Mouse (Mus musculus): ENCODE results near the gene Gm20388. TPM values are rescaled to one million over a fixed set of nuclear protein-coding genes. Genes with fewer than 3 reads are reported as not detected.
A peak's percentile ranks its signal among the peaks of the same experiment; 100 is the strongest.

Gm20388 gene
- polyA plus RNA-seq, 1 experiment: 49.7 TPM

GRCm38 (mm10) chr8:120502428-120502827, 591.8 kb downstream of the Gm20388 start:
- WGBS: 66% methylated on average over 5 of the region's 5 CpGs
- no peak for TF ChIP-seq CTCF (conservative IDR thresholded peaks at IDR 0.05; ENCODE audit: insufficient read depth, insufficient read length, low read depth, low read length)
- no peak for TF ChIP-seq POLR2A (IDR thresholded peaks at IDR 0.05; ENCODE audit: low read depth, low read length)
- peaks cover 45% of the 10 kb centered on the region for H3K4me1 ChIP-seq (ENCODE audit: control insufficient read depth, insufficient read depth, low read length)
- no peak for DNase-seq
- no peak overlapping the region for H3K27ac ChIP-seq (ENCODE audit: insufficient read depth, low read depth, low read length)
- H3K36me3 ChIP-seq (ENCODE audit: control insufficient read depth, insufficient read depth, low read length): no peaks in the 10 kb centered on the region
- H3K27me3 ChIP-seq (replicated peaks; ENCODE audit: control insufficient read depth, insufficient read depth, low read length): no peaks in the 10 kb centered on the region
- H3K4me3 ChIP-seq (ENCODE audit: insufficient read depth, low read depth, low read length): no peak overlapping the region

- DNase-seq: peak; percentile 93
Observed at GRCm38 (mm10) chr8:120504251-120505081, 593.8 kb downstream of the Gm20388 start.

DNA sequence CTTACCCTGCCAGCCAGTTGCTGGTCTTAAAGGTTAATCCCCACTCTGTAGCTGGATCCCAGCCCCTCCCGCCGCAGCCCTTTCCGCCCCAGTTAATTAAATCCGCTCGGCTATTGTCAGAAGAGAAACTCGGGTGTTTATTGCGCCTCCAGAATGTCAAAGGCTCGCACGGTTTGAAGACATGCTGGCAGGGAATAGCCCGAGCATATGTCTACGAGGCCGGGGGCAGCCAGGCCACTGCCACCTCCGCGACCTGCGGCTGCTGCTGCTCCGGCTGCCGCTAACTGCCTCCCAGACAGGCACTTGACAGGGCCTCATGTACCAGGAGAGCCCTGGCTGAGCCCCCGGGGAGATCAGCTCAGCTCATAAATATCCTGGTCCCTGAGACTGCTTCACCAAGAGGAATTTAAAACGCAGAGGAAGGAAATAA, 594.5 kb downstream of the Gm20388 start:
- H3K36me3 ChIP-seq (ENCODE audit: control insufficient read depth, insufficient read depth, low read length): no peaks in the 10 kb centered on the region
- WGBS: 25% methylated on average over 19 of the region's 19 CpGs
- DNase-seq: no peak
- no peak overlapping the region for H3K4me3 ChIP-seq (ENCODE audit: insufficient read depth, low read depth, low read length)
- TF ChIP-seq POLR2A (IDR thresholded peaks at IDR 0.05; ENCODE audit: low read depth, low read length): no peak
- TF ChIP-seq CTCF (conservative IDR thresholded peaks at IDR 0.05; ENCODE audit: insufficient read depth, insufficient read length, low read depth, low read length): no peak
- H3K27me3 ChIP-seq (replicated peaks; ENCODE audit: control insufficient read depth, insufficient read depth, low read length): no peaks in the 10 kb centered on the region
- no peak overlapping the region for H3K27ac ChIP-seq (ENCODE audit: insufficient read depth, low read depth, low read length)
- H3K4me1 ChIP-seq (ENCODE audit: control insufficient read depth, insufficient read depth, low read length): peaks cover 31% of the 10 kb centered on the region

More at GRCm38 (mm10) chr8:120504251-120505081, 593.8 kb downstream of the Gm20388 start:
- no peak overlapping the region for H3K27ac ChIP-seq (ENCODE audit: insufficient read depth, low read depth, low read length)
- WGBS: 24% methylated on average over 19 of the region's 20 CpGs
- peaks cover 30% of the 10 kb centered on the region for H3K4me1 ChIP-seq (ENCODE audit: control insufficient read depth, insufficient read depth, low read length)
- H3K27me3 ChIP-seq (replicated peaks; ENCODE audit: control insufficient read depth, insufficient read depth, low read length): no peaks in the 10 kb centered on the region
- H3K36me3 ChIP-seq (ENCODE audit: control insufficient read depth, insufficient read depth, low read length): no peaks in the 10 kb centered on the region
- no peak for TF ChIP-seq CTCF (conservative IDR thresholded peaks at IDR 0.05; ENCODE audit: insufficient read depth, insufficient read length, low read depth, low read length)
- no peak for TF ChIP-seq POLR2A (IDR thresholded peaks at IDR 0.05; ENCODE audit: low read depth, low read length)
- no peak overlapping the region for H3K4me3 ChIP-seq (ENCODE audit: insufficient read depth, low read depth, low read length)

DNA sequence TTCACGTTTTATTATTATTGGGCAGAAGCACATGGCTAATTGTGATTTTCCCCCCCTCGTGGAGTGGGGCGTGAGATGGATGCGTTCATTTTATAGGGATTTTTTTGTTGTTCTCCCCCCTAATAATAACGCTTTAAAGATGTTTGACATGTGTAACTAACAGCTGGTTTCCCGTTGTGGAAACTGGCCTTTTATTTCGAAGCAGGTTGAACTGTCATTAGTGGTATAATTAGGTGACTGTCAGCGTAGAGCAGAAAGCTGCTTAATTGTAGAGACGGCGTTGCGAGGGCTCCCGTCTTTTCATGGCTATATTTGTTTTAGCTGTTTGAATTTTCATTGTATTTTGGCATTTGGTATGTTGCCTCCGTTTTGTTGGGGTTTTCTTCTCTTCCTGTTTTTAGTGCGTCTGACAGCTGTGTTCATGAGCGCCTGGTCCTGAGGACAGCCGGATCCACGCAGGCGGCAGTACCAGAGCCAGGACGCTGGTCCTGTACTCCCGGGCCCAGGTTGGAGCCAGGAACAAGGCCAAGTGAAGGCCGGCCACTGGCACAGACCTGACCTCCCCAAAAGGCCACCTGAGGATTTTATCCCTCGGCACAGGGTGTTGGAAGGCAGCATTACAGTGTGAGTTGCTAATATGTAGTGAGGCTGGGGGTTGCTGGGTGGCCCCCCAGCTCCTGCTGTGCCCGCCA, 595.1 kb downstream of the Gm20388 start:
- TF ChIP-seq CTCF (conservative IDR thresholded peaks at IDR 0.05; ENCODE audit: insufficient read depth, insufficient read length, low read depth, low read length): no peak
- H3K36me3 ChIP-seq (ENCODE audit: control insufficient read depth, insufficient read depth, low read length): no peaks in the 10 kb centered on the region
- peaks cover 30% of the 10 kb centered on the region for H3K4me1 ChIP-seq (ENCODE audit: control insufficient read depth, insufficient read depth, low read length)
- no peak overlapping the region for H3K4me3 ChIP-seq (ENCODE audit: insufficient read depth, low read depth, low read length)
- no peak overlapping the region for H3K27ac ChIP-seq (ENCODE audit: insufficient read depth, low read depth, low read length)
- no peak for DNase-seq
- no peaks in the 10 kb centered on the region for H3K27me3 ChIP-seq (replicated peaks; ENCODE audit: control insufficient read depth, insufficient read depth, low read length)
- 62% methylated on average over 23 of the region's 23 CpGs for WGBS

GRCm38 (mm10) chr8:120506562-120506961, 595.9 kb downstream of the Gm20388 start:
- H3K4me1 ChIP-seq (ENCODE audit: control insufficient read depth, insufficient read depth, low read length): peaks cover 30% of the 10 kb centered on the region
- no peak for DNase-seq
- no peaks in the 10 kb centered on the region for H3K36me3 ChIP-seq (ENCODE audit: control insufficient read depth, insufficient read depth, low read length)
- TF ChIP-seq POLR2A (IDR thresholded peaks at IDR 0.05; ENCODE audit: low read depth, low read length): no peak
- peak; percentile 36; the same call in 1 of the 2 replicates for TF ChIP-seq CTCF (conservative IDR thresholded peaks at IDR 0.05; ENCODE audit: insufficient read depth, insufficient read length, low read depth, low read length)
- H3K27me3 ChIP-seq (replicated peaks; ENCODE audit: control insufficient read depth, insufficient read depth, low read length): no peaks in the 10 kb centered on the region
- WGBS: 65% methylated on average over 2 of the region's 2 CpGs
- H3K27ac ChIP-seq (ENCODE audit: insufficient read depth, low read depth, low read length): no peak overlapping the region
- H3K4me3 ChIP-seq (ENCODE audit: insufficient read depth, low read depth, low read length): no peak overlapping the region

DNA sequence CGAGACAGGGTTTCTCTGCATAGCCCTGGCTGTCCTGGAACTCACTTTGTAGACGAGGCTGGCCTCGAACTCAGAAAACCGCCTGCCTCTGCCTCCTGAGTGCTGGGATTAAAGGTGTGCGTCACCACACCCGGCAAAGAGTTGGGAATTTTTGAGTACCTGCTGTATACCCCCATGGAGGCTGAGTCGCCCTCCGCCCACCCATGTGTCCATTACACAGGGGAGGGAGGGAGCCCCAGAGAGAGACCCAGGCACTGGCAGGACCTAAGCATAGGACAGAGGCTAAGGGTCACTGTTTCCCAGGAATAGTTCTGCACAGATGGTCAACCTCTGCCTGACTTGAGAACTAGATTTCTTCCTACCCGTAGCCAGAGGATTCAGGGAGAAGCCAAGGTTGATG, 596.6 kb downstream of the Gm20388 start:
- Histone ChIP-seq H3K4me3 (ENCODE audit: insufficient read depth, low read depth, low read length) (no peak overlapping the region), H3K4me1 (ENCODE audit: control insufficient read depth, insufficient read depth, low read length) (peaks cover 30% of the 10 kb centered on the region), H3K27ac (ENCODE audit: insufficient read depth, low read depth, low read length) (no peak overlapping the region), H3K27me3 (replicated peaks; ENCODE audit: control insufficient read depth, insufficient read depth, low read length) (no peaks in the 10 kb centered on the region), H3K36me3 (ENCODE audit: control insufficient read depth, insufficient read depth, low read length) (no peaks in the 10 kb centered on the region)
- TF ChIP-seq CTCF (conservative IDR thresholded peaks at IDR 0.05; ENCODE audit: insufficient read depth, insufficient read length, low read depth, low read length) (no peak), POLR2A (IDR thresholded peaks at IDR 0.05; ENCODE audit: low read depth, low read length) (no peak)
- 93% methylated on average over 9 of the region's 9 CpGs for WGBS
- no peak for DNase-seq

Measured in kidney, adult 2 months (tissue).